Mouse (Mus musculus): ENCODE data around the gene Gm10591. TPM values are rescaled to one million over a fixed set of nuclear protein-coding genes. Genes with fewer than 3 reads are reported as not detected.
"Not testable (repeated sequence)": the region's sequence is repeated elsewhere in the genome, so short reads cannot be mapped to it uniquely, and the experiment has no call there.

Gene Gm10591
- polyA plus RNA-seq (2014; fragmentation: Nextera tagmentation; extraction: Ambion mirVana) = 2.3 TPM in 1 of 2 replicates, not detected in the other

DNA sequence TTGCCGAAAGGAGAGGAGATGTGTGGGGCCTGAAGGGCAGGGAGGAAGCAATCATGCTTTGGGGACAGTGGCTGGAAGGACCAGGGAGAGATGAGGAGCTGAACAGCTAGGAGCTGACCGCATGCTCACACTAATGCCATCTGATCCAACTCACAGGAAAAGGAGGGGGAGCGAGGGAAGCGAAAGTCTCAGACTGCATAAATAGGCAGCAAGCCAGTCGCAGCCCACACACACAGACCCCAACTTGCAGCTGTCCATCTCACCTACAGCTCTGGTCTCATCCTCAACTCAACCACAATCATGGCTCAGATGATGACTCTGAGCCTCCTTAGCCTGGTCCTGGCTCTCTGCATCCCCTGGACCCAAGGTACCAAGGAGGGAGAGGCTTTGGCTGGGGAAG is at the start of gene Gm10591:
Gene Gm10591, plus strand, starts transcription at position 301 of the 400 bp plus-strand sequence.
- WGBS = no CpG with 5 or more reads among the region's 5 CpGs
- H3K4me1 ChIP-seq (ENCODE audit: control insufficient read depth, insufficient read depth, low read length); ATAC-seq (ENCODE audit: low read depth); H3K4me2 ChIP-seq (ENCODE audit: low read depth, low read length); H3K27ac ChIP-seq (replicated peaks; ENCODE audit: low read depth, low read length); H3K9ac ChIP-seq (ENCODE audit: low read depth, low read length); H3K9me3 ChIP-seq (ENCODE audit: control insufficient read depth, low read length); H3K27me3 ChIP-seq (replicated peaks; ENCODE audit: control insufficient read depth, insufficient read depth, low read length); H3K36me3 ChIP-seq (ENCODE audit: control insufficient read depth, insufficient read depth, low read length); H3K4me3 ChIP-seq (ENCODE audit: low read depth, low read length); DNase-seq (ENCODE audit: low spot score): not testable (repeated sequence)

DNA sequence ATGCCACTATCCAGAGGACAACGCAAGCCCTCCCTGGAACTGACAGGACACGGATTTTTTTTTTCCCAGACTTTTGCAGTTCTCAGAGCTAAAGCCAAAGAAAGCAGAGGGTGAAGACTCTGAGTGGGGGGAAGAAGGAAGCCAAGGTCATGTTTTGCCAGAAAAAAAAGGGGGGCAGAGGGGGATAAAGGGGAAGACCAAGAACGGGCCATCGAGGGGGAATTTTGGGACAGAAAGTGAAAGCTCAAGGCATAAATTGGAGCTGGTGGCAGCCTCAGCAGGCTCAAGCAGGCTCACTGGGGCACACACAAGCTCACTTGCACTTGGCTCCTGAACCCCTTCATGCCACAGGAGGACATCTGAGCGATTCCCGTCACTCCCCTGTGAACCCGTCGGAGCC is 17.4 kb downstream of the Gm10591 start, which contains the start of gene Gm2564:
Gene Gm2564, plus strand, starts transcription at position 301 of the 400 bp plus-strand sequence.
- not testable (repeated sequence) for H3K4me2 ChIP-seq (ENCODE audit: low read depth, low read length); H3K27ac ChIP-seq (replicated peaks; ENCODE audit: low read depth, low read length); H3K9ac ChIP-seq (ENCODE audit: low read depth, low read length); H3K9me3 ChIP-seq (ENCODE audit: control insufficient read depth, low read length); H3K36me3 ChIP-seq (ENCODE audit: control insufficient read depth, insufficient read depth, low read length); ATAC-seq (ENCODE audit: low read depth); DNase-seq (ENCODE audit: low spot score); H3K4me1 ChIP-seq (ENCODE audit: control insufficient read depth, insufficient read depth, low read length); H3K27me3 ChIP-seq (replicated peaks; ENCODE audit: control insufficient read depth, insufficient read depth, low read length); H3K4me3 ChIP-seq (ENCODE audit: low read depth, low read length)
- WGBS = no CpG with 5 or more reads among the region's 8 CpGs

DNA sequence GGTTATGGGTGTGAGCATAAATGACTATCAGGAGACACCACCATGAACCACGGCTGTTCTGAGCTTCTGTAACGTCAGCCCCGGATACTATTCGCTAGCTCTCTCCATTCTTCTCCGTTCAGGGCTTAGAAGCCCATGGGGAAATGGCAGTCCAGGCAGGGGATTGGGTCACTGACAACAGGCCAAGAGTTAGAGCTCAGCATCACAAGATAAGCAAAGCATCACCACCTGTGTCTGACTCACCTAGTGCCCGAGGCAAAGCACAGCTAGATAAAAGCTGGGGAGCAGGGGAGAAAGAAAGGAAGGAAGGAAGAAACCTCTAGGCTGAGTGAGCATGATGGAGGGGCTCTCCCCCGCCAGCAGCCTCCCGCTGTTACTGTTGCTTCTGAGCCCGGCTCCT is 43.0 kb downstream of the Gm10591 start, which contains the start of gene Ccl27b:
Gene Ccl27b, plus strand, starts transcription at position 301 of the 400 bp plus-strand sequence.
- H3K27me3 ChIP-seq (replicated peaks; ENCODE audit: control insufficient read depth, insufficient read depth, low read length); DNase-seq (ENCODE audit: low spot score); H3K4me2 ChIP-seq (ENCODE audit: low read depth, low read length); H3K4me1 ChIP-seq (ENCODE audit: control insufficient read depth, insufficient read depth, low read length); H3K27ac ChIP-seq (replicated peaks; ENCODE audit: low read depth, low read length); H3K36me3 ChIP-seq (ENCODE audit: control insufficient read depth, insufficient read depth, low read length); ATAC-seq (ENCODE audit: low read depth); H3K9ac ChIP-seq (ENCODE audit: low read depth, low read length); H3K9me3 ChIP-seq (ENCODE audit: control insufficient read depth, low read length); H3K4me3 ChIP-seq (ENCODE audit: low read depth, low read length): not testable (repeated sequence)
- no CpG with 5 or more reads among the region's 9 CpGs for WGBS

DNA sequence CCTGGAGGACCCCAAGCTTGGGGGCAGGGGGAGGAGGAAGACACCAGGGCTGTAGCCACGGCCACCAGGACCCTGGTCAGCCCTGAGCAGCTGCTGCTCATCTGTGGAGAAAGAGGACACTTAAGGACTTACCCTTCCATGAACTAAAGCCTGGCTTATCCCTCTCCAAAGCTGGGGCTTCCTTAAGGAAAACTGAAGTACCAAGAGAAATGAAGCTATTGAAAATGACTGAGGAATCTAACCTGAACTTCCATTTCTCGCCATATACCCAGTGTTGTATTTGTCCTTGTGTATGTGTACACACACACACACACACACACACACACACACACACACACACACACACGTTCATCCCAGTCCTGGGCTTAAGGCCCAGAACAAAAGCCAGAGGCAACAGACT is 49.8 kb downstream of the Gm10591 start, which contains the start of gene Il11ra2:
Gene Il11ra2, minus strand, starts transcription at position 101 of the 400 bp plus-strand sequence.
- DNase-seq (ENCODE audit: low spot score); ATAC-seq (ENCODE audit: low read depth); H3K9me3 ChIP-seq (ENCODE audit: control insufficient read depth, low read length); H3K4me2 ChIP-seq (ENCODE audit: low read depth, low read length); H3K9ac ChIP-seq (ENCODE audit: low read depth, low read length); H3K36me3 ChIP-seq (ENCODE audit: control insufficient read depth, insufficient read depth, low read length); H3K4me3 ChIP-seq (ENCODE audit: low read depth, low read length); H3K4me1 ChIP-seq (ENCODE audit: control insufficient read depth, insufficient read depth, low read length); H3K27me3 ChIP-seq (replicated peaks; ENCODE audit: control insufficient read depth, insufficient read depth, low read length); H3K27ac ChIP-seq (replicated peaks; ENCODE audit: low read depth, low read length): not testable (repeated sequence)
- whole genome bisulfite sequencing = no CpG with 5 or more reads among the region's 3 CpGs

Other genes with a start within 250 kb of the Gm10591 start
- gene Gm21586, start 172.8 kb upstream of the Gm10591 start, polyA plus RNA-seq (2014; fragmentation: Nextera tagmentation; extraction: Ambion mirVana) = not detected in 2 replicates
- 0.08 and 0.24 TPM in 2 replicates for gene Gm2163, start 145.4 kb upstream of the Gm10591 start, polyA plus RNA-seq (2014; fragmentation: Nextera tagmentation; extraction: Ambion mirVana)
- not detected in 2 replicates for gene Fam205a2, start 84.0 kb upstream of the Gm10591 start, polyA plus RNA-seq (2014; fragmentation: Nextera tagmentation; extraction: Ambion mirVana)
- gene Gm2564, start 17.5 kb downstream of the Gm10591 start, polyA plus RNA-seq (2014; fragmentation: Nextera tagmentation; extraction: Ambion mirVana) = 0.46 and 0.60 TPM in 2 replicates
- not detected in 2 replicates for gene Ccl27b, start 43.1 kb downstream of the Gm10591 start, polyA plus RNA-seq (2014; fragmentation: Nextera tagmentation; extraction: Ambion mirVana)
- gene Il11ra2, start 49.7 kb downstream of the Gm10591 start, polyA plus RNA-seq (2014; fragmentation: Nextera tagmentation; extraction: Ambion mirVana) = 0.17 and 0.21 TPM in 2 replicates
- gene 4930578G10Rik, start 123.3 kb downstream of the Gm10591 start, polyA plus RNA-seq (2014; fragmentation: Nextera tagmentation; extraction: Ambion mirVana) = not detected in 2 replicates
- not detected in 2 replicates for gene Ccl19, start 144.4 kb downstream of the Gm10591 start, polyA plus RNA-seq (2014; fragmentation: Nextera tagmentation; extraction: Ambion mirVana)
- 75.0 and 101 TPM in 2 replicates for gene Ccl21a, start 161.8 kb downstream of the Gm10591 start, polyA plus RNA-seq (2014; fragmentation: Nextera tagmentation; extraction: Ambion mirVana)
- 0.05 TPM in 1 of 2 replicates, not detected in the other for gene Fam205a1, start 241.7 kb downstream of the Gm10591 start, polyA plus RNA-seq (2014; fragmentation: Nextera tagmentation; extraction: Ambion mirVana)
- gene Gm12394, start 244.6 kb downstream of the Gm10591 start, polyA plus RNA-seq (2014; fragmentation: Nextera tagmentation; extraction: Ambion mirVana) = 0.15 TPM in 1 of 2 replicates, not detected in the other

Data from embryonic facial prominence, embryonic 14.5 days (tissue).